Mouse (Mus musculus) liver, postnatal 0 days (tissue): ENCODE results near the gene Unc13a. TPM values are rescaled to one million over a fixed set of nuclear protein-coding genes. Genes with fewer than 3 reads are reported as not detected.
"Not testable (repeated sequence)": the region's sequence is repeated elsewhere in the genome, so short reads cannot be mapped to it uniquely, and the experiment has no call there.

Source experiments
- ATAC-seq: fragments of 200-750 bp; cut with Nextera tagmentation; 2 replicates; pipeline ENCODE4 v1.8.0; 2017; ENCODE audit warnings: mild to moderate bottlenecking, moderate library complexity
- DNase-seq: peaks from one replicate; pipeline ENCODE4 v3.0.0-alpha.2; 2016
- H3K27ac ChIP-seq: fragments of 300-500 bp; sonication (generic); 2 replicates; pipeline ENCODE4 v1.5.1; 2014; ENCODE audit warnings: antibody characterized with exemption, moderate library complexity, mild to moderate bottlenecking, low read depth
- H3K27me3 ChIP-seq: fragments of 300-500 bp; sonication (generic); 2 replicates; pipeline ENCODE4 v1.6.1; 2014; ENCODE audit warnings: low read length, control low read depth, mixed read lengths; ENCODE audit not compliant: insufficient read depth
- H3K36me3 ChIP-seq: fragments of 300-500 bp; sonication (generic); replicated peaks from 2 replicates; pipeline ENCODE4 v1.6.1; 2014; ENCODE audit warnings: mild to moderate bottlenecking, control low read depth, low read length, moderate library complexity, mixed read lengths; ENCODE audit not compliant: insufficient read depth
- H3K4me1 ChIP-seq: fragments of 300-500 bp; sonication (generic); 2 replicates; pipeline ENCODE4 v1.6.1; 2014; ENCODE audit warnings: antibody characterized with exemption, mild to moderate bottlenecking, control low read depth; ENCODE audit not compliant: insufficient read depth
- H3K4me2 ChIP-seq: fragments of 300-500 bp; sonication (generic); 2 replicates; pipeline ENCODE4 v1.6.1; 2014; ENCODE audit warnings: low read depth, mild to moderate bottlenecking, low read length, moderate library complexity, mixed read lengths
- H3K4me3 ChIP-seq: fragments of 300-500 bp; sonication (generic); 2 replicates; pipeline ENCODE4 v1.5.1; 2014; ENCODE audit warnings: low read depth, low read length
- H3K9ac ChIP-seq: fragments of 300-500 bp; sonication (generic); replicated peaks from 2 replicates; pipeline ENCODE4 v1.6.1; 2014; ENCODE audit warnings: mild to moderate bottlenecking, moderate library complexity
- H3K9me3 ChIP-seq: fragments of 300-500 bp; sonication (generic); 2 replicates; pipeline ENCODE4 v1.6.1; 2016; ENCODE audit warnings: mild to moderate bottlenecking, control low read depth, low read length, mixed read lengths
- CTCF ChIP-seq: sonication (generic); IDR thresholded peaks from 2 replicates; pipeline ENCODE4 v1.5.1; 2016; ENCODE audit warnings: antibody characterized with exemption, low read depth
- EP300 ChIP-seq: IDR thresholded peaks from 2 replicates; pipeline ENCODE4 v1.6.1; 2016; ENCODE audit warnings: antibody characterized with exemption, low read depth, mild to moderate bottlenecking
- WGBS: fragments of 180-500 bp; shearing (Covaris S2); extraction: QIAGEN DNeasy Blood & Tissue Kit; methylation state at CpG from one replicate; pipeline ENCODE4 v1.1.7; 2014; ENCODE audit not compliant: insufficient replicate concordance; 5-methylcytosine and 5-hydroxymethylcytosine counted together
- polyA plus RNA-seq: library from polyadenylated mRNA; unstranded; fragments of >200 nt; fragmentation: Nextera tagmentation; extraction: Ambion mirVana; gene quantifications from 2 replicates; pipeline ENCODE4 v1.2.1, GENCODE M21; 2015

Gene Unc13a
- polyA plus RNA-seq, 1 experiment from 2014 or later: 0.36 TPM

DNA sequence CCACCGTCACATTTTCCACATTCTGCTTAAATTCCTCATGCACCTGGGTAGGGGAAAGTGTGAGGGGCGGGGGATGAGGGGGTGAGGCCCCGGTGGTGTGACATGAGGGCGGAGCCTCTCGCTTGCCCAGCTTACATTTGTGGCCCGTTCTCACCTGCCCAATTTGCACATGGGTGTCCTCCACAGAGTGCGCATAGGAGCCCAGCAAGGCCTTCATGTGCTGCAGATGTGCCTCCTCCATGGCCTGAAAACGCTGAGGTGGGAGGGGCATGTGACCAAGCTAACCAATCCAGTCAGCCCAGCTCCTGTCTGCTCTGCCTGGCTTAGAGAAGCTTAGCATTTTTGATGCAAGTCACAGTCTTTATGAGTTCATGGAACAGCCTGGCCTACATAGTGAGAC, 44.0 kb upstream of the Unc13a start:
- Histone ChIP-seq H3K27ac (no peak overlapping the region), H3K4me2 (no peak overlapping the region), H3K4me3 (no peak overlapping the region), H3K36me3 (peaks cover 14% of the 10 kb centered on the region; the same call in 1 of the 2 replicates), H3K9me3 (no peaks in the 10 kb centered on the region), H3K9ac (no peak overlapping the region), H3K27me3 (no peaks in the 10 kb centered on the region), H3K4me1 (peaks cover 18% of the 10 kb centered on the region)
- no peak for DNase-seq
- 63% methylated on average over 8 of the region's 8 CpGs for WGBS
- no peak for ATAC-seq
- TF ChIP-seq EP300 (no peak), CTCF (no peak)

DNA sequence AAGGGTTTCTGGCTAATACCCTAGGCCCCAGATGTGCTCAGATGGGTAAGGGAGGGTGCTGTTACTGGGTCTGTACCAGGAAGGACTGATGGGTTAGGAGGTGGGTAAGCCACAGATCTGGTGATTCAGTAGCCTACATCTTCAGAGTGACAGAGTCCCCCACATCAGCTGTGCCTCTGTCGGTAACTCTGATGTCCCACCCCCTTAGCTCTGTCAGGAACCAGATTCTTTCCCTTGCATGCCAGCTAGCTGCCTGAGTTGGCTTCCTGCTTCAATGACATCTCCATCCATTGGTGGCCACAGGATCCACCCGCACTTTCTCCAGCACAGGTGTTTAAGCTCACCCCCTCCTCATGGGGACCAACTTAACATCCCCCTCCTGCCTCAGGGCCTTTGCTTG, 40.0 kb upstream of the Unc13a start:
- DNase-seq: no peak
- Histone ChIP-seq H3K36me3 (peaks cover 8% of the 10 kb centered on the region; the same call in 1 of the 2 replicates), H3K27ac (no peak overlapping the region), H3K9ac (no peak overlapping the region), H3K9me3 (no peaks in the 10 kb centered on the region), H3K4me2 (no peak overlapping the region), H3K4me1 (peaks cover 7% of the 10 kb centered on the region), H3K27me3 (0 out of 2 replicates have a peak, but pooled peaks cover 3% of the 10 kb centered on the region), H3K4me3 (no peak overlapping the region)
- WGBS: 78% methylated on average over 2 of the region's 2 CpGs
- ATAC-seq: no peak
- TF ChIP-seq CTCF (no peak), EP300 (no peak)

GRCm38 (mm10) chr8:71709800-71710446, 38.4 kb upstream of the Unc13a start:
- WGBS: 38% methylated on average over 25 of the region's 25 CpGs

DNA sequence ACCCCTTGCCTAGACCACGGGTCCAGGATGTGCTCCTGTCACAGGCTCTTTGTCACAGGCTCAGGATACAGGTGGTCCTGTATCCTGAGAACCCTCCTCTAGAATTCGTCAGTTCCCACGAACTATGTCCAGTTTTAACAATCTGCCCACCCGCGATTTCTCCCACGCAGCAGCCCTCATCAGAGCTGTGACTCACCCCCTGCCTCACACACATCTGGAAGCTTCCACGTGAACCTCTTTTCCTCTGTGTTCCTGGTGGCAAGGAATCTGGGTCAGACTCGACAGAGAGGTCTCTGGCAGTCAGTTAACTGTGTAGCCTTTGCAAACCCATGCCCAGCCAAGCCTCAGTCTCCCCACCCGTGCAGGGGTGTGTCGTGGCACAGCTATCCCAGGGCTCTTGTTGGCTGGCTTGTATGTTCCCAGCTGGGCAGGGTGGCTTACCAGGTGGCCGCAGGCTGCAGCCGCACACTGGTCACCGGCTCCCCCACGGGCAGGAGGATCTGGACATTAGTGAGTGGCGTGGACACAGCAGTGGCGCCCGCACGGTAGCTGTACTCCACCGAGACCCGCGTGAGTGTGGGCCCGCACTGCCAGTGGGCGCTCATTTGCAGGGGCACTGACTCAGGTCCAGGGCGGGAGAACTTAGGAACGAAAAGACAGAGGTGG, 37.7 kb upstream of the Unc13a start:
- ATAC-seq (peak; percentile 18; the same call in 1 of the 2 replicates), DNase-seq (no peak)
- H3K27me3 ChIP-seq: 0 out of 2 replicates have a peak, but pooled peaks cover 3% of the 10 kb centered on the region
- H3K4me3 ChIP-seq: no peak overlapping the region
- no peaks in the 10 kb centered on the region for H3K9me3 ChIP-seq
- peaks cover 4% of the 10 kb centered on the region; the same call in 1 of the 2 replicates for H3K36me3 ChIP-seq
- no peak overlapping the region for H3K9ac ChIP-seq
- peaks cover 7% of the 10 kb centered on the region for H3K4me1 ChIP-seq
- 58% methylated on average over 25 of the region's 25 CpGs for WGBS
- no peak overlapping the region for H3K27ac ChIP-seq
- H3K4me2 ChIP-seq: peak overlapping the region; percentile 54; the same call in 1 of the 2 replicates
- no peak for TF ChIP-seq CTCF

More at GRCm38 (mm10) chr8:71709800-71710446, 38.4 kb upstream of the Unc13a start:
- Histone ChIP-seq H3K36me3 (peaks cover 4% of the 10 kb centered on the region; the same call in 1 of the 2 replicates), H3K27ac (no peak overlapping the region), H3K27me3 (0 out of 2 replicates have a peak, but pooled peaks cover 3% of the 10 kb centered on the region), H3K9me3 (no peaks in the 10 kb centered on the region), H3K9ac (no peak overlapping the region), H3K4me1 (peaks cover 7% of the 10 kb centered on the region), H3K4me3 (no peak overlapping the region), H3K4me2 (peak overlapping the region; percentile 54)
- TF ChIP-seq EP300 (no peak), CTCF (peak; percentile 88)
- peak; percentile 91 for DNase-seq
- ATAC-seq: peak; percentile 75

- Histone ChIP-seq H3K27me3 (0 out of 2 replicates have a peak, but pooled peaks cover 3% of the 10 kb centered on the region), H3K36me3 (peaks cover 4% of the 10 kb centered on the region; the same call in 1 of the 2 replicates), H3K9ac (no peak overlapping the region), H3K4me1 (peaks cover 10% of the 10 kb centered on the region), H3K27ac (no peak overlapping the region), H3K4me3 (no peak overlapping the region), H3K9me3 (no peaks in the 10 kb centered on the region), H3K4me2 (no peak overlapping the region)
- DNase-seq (peak; percentile 79), ATAC-seq (no peak)
- WGBS: 44% methylated on average over 8 of the region's 8 CpGs
- TF ChIP-seq EP300: no peak
- TF ChIP-seq CTCF: peak; percentile 91
Observed at GRCm38 (mm10) chr8:71707874-71708273, 36.3 kb upstream of the Unc13a start.

DNA sequence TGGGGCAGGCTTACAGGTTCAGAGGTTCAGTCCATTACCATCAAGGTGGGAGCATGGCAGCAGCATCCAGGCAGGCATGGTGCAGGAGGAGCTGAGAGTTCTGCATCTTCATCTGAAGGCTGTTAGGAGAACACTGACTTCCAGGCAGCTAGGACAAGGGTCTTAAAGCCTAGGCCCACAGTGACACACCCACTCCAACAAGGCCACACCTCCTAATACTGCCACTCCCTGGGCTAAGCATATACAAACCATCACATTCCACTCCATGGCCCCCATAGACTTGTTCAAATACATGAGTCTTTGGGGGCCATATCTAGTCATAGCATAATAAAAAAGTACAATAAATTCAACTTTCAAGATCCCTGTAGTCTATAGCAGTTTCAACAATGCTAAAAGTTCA, 31.8 kb upstream of the Unc13a start:
- Histone ChIP-seq H3K4me3 (peak overlapping the region; percentile 43), H3K27ac (peak overlapping the region; percentile 78), H3K27me3 (peaks cover 24% of the 10 kb centered on the region), H3K9ac (peak overlapping the region; percentile 57), H3K4me1 (peaks cover 22% of the 10 kb centered on the region), H3K4me2 (peak overlapping the region; percentile 72; the same call in 1 of the 2 replicates)
- not testable (repeated sequence) for H3K9me3 ChIP-seq, H3K36me3 ChIP-seq, DNase-seq
- ATAC-seq: peak; percentile 70
